Mouse (Mus musculus) neural tube, embryonic 11.5 days (tissue): Measurements from ENCODE around the gene Tead3. TPM values are rescaled to one million over a fixed set of nuclear protein-coding genes. Genes with fewer than 3 reads are reported as not detected.

Experiments used
- ATAC-seq: fragments of 200-750 bp; cut with Nextera tagmentation; 2 replicates; pipeline ENCODE4 v1.8.0; 2017; ENCODE audit warnings: moderate number of reproducible peaks, mild to moderate bottlenecking, moderate TSS enrichment, moderate library complexity; ENCODE audit not compliant: insufficient read depth, low FRiP score, low TSS enrichment
- DNase-seq: peaks from one replicate; pipeline ENCODE4 v3.0.0-alpha.2; 2015; ENCODE audit warnings: low spot score
- H3K27ac ChIP-seq: fragments of 300-500 bp; sonication (generic); 2 replicates; pipeline ENCODE4 v1.5.1; 2014; ENCODE audit warnings: low read depth, mild to moderate bottlenecking, low read length
- H3K27me3 ChIP-seq: fragments of 300-500 bp; sonication (generic); 2 replicates; pipeline ENCODE4 v1.6.1; 2014; ENCODE audit warnings: mild to moderate bottlenecking, low read length, mixed read lengths; ENCODE audit not compliant: control insufficient read depth, insufficient read depth
- H3K36me3 ChIP-seq: fragments of 300-500 bp; sonication (generic); 2 replicates; pipeline ENCODE4 v1.6.1; 2014; ENCODE audit warnings: mild to moderate bottlenecking, low read length, moderate library complexity, mixed read lengths; ENCODE audit not compliant: control insufficient read depth, insufficient read depth
- H3K4me1 ChIP-seq: fragments of 300-500 bp; sonication (generic); 2 replicates; pipeline ENCODE4 v1.6.1; 2014; ENCODE audit warnings: low read length, mixed read lengths; ENCODE audit not compliant: control insufficient read depth, insufficient read depth
- H3K4me2 ChIP-seq: fragments of 300-500 bp; sonication (generic); 2 replicates; pipeline ENCODE4 v1.6.1; 2014; ENCODE audit warnings: low read depth, mild to moderate bottlenecking, moderate library complexity
- H3K4me3 ChIP-seq: fragments of 300-500 bp; sonication (generic); 2 replicates; pipeline ENCODE4 v1.5.1; 2014; ENCODE audit warnings: low read depth, low read length
- H3K9ac ChIP-seq: fragments of 300-500 bp; sonication (generic); 2 replicates; pipeline ENCODE4 v1.6.1; 2014; ENCODE audit warnings: mild to moderate bottlenecking, low read length
- H3K9me3 ChIP-seq: fragments of 300-500 bp; sonication (generic); 2 replicates; pipeline ENCODE4 v1.6.1; 2016; ENCODE audit warnings: low read length; ENCODE audit not compliant: control insufficient read depth
- WGBS: fragments of 180-500 bp; shearing (Covaris S2); extraction: QIAGEN DNeasy Blood & Tissue Kit; methylation state at CpG from one replicate; pipeline ENCODE4 v1.1.7; 2014; 5-methylcytosine and 5-hydroxymethylcytosine counted together
- polyA plus RNA-seq: library from polyadenylated mRNA; unstranded; fragments of >200 nt; fragmentation: Nextera tagmentation; extraction: Ambion mirVana; gene quantifications from 2 replicates; pipeline ENCODE4 v1.2.1, GENCODE M21; 2014

Tead3 gene
- polyA plus RNA-seq, 1 experiment from 2014 or later: 4.5 TPM

DNA sequence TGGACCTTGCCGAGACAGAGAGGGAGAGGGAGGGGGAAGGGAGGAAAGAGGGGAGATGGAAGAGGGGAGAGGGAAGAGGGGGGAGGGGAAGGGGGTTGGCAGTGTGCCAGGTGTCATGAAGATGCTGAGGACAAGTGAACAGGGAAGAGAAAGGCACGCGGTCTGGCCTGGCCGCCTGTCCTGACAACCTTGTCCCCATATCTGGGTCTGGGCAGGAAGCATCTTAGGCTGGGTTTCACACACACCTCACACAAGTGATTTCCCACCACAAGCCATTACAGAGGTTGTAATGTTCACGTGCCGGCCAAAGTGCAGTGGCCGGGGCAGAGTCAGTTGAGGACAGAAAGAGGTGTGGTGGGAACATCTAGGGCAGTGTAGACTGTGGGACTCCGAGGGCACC, 63.0 kb downstream of the Tead3 start:
- H3K27me3 ChIP-seq: no peaks in the 10 kb centered on the region
- 86% methylated on average over 8 of the region's 8 CpGs for WGBS

DNA sequence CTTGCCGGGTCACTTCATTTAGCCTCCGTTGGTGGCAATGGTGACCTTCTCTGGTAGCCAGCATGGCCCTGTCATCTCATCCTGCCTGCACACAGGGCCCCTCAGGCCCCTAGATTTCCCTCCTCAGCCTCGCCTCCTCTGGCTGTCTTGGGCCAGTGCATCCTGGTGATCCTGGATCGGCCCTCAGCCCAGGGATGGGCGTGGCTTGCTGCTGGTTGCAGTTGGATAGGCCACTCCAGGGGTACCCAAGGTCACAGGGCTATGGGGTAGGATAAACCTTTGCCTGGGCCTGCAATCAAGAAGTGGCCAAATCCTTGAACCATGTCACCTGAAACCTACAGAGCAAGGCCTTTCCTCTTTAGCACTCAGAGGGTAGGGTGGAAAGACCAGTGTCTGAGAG, 63.7 kb downstream of the Tead3 start:
- Histone ChIP-seq H3K9ac (no peak overlapping the region), H3K36me3 (no peaks in the 10 kb centered on the region; the same call in 1 of the 2 replicates), H3K4me3 (no peak overlapping the region), H3K4me1 (no peaks in the 10 kb centered on the region), H3K27ac (no peak overlapping the region), H3K9me3 (no peaks in the 10 kb centered on the region), H3K27me3 (no peaks in the 10 kb centered on the region), H3K4me2 (no peak overlapping the region)
- DNase-seq: no peak
- WGBS: 41% methylated on average over 5 of the region's 5 CpGs
- no peak for ATAC-seq

More for the DNA sequence above, 63.0 kb downstream of the Tead3 start:
- Histone ChIP-seq H3K4me2 (no peak overlapping the region), H3K4me1 (no peaks in the 10 kb centered on the region), H3K27ac (no peak overlapping the region), H3K9me3 (no peaks in the 10 kb centered on the region), H3K9ac (no peak overlapping the region), H3K4me3 (no peak overlapping the region), H3K36me3 (no peaks in the 10 kb centered on the region; the same call in 1 of the 2 replicates)
- ATAC-seq (no peak), DNase-seq (no peak)

DNA sequence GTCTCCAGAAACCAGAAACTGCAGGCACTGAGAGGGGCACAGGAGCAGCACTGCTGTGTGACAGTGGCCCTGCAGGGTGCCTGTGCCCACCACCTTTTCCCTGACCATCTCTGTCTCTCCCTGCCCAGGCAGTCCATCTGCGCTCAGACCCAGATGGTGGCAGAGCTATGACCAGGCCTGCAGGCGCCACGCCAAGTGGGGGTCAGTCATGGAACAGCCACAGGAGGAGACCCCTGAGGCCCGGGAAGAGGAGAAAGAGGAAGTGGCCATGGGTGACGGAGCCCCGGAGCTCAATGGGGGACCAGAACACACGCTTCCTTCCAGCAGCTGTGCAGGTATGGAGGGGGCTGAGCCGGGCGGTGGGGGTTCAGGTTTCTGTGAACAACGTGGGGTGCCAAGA, 64.5 kb downstream of the Tead3 start:
- Histone ChIP-seq H3K9ac (no peak overlapping the region), H3K4me3 (no peak overlapping the region), H3K9me3 (no peaks in the 10 kb centered on the region), H3K27ac (no peak overlapping the region), H3K4me2 (no peak overlapping the region), H3K27me3 (no peaks in the 10 kb centered on the region), H3K4me1 (no peaks in the 10 kb centered on the region), H3K36me3 (no peaks in the 10 kb centered on the region; the same call in 1 of the 2 replicates)
- DNase-seq (no peak), ATAC-seq (no peak)
- 80% methylated on average over 10 of the region's 10 CpGs for WGBS

DNA sequence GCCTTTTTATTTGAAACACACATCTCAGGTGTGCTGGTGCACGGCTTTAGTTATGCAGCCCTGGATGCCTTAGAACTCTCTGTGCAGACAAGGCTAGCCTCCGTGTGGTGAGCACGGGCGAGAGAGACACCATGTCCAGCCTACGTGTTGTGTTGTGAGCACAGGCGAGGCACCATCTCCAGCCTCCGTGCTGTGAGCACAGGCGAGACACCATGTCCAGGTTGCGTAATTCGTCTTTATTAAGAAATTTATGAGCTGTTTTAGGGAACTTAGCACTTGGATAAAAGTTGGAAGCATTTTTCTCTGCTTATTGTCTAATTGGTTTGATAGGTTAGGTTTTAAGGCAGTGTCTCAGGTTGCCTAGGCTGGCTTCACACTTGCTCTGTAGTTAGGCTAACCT, 67.4 kb downstream of the Tead3 start:
- Histone ChIP-seq H3K4me2 (no peak overlapping the region), H3K4me1 (peaks cover 13% of the 10 kb centered on the region), H3K9ac (no peak overlapping the region), H3K36me3 (no peaks in the 10 kb centered on the region; the same call in 1 of the 2 replicates), H3K4me3 (no peak overlapping the region), H3K9me3 (no peaks in the 10 kb centered on the region), H3K27me3 (no peaks in the 10 kb centered on the region), H3K27ac (no peak overlapping the region)
- DNase-seq (no peak), ATAC-seq (no peak)
- 90% methylated on average over 10 of the region's 10 CpGs for WGBS

DNA sequence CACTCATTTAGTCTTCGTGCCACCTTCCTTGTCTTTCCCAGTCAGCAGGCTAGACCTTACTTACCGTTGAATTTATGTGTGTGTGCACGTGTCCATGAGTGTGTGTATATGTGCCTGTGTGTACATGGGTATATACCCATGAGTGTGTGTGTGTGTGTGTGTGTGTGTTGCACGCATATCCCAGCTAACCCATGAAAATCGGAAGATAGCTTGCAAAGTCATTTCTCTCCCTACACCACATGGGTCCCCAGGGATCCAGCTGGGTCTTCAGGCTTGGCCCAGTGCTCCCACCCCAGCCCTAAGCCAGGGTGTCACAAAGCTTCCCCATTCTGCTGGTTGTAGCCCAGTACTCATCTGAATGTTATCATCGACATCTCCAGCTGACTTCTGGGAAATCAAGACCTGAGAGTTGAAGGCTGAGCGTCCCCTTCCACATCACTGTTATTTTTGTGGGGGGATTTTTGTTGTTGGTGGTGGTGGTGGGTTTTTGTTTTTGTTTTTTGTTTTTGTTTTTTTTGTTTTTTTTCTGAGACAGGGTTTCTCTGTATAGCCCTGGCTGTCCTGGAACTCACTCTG, 68.7 kb downstream of the Tead3 start:
- H3K9me3 ChIP-seq: no peaks in the 10 kb centered on the region
- ATAC-seq (no peak), DNase-seq (no peak)
- no peak overlapping the region for H3K4me2 ChIP-seq
- H3K4me1 ChIP-seq: peaks cover 13% of the 10 kb centered on the region
- no peak overlapping the region for H3K9ac ChIP-seq
- H3K27me3 ChIP-seq: no peaks in the 10 kb centered on the region
- WGBS: 93% methylated on average over 7 of the region's 7 CpGs
- H3K27ac ChIP-seq: no peak overlapping the region
- H3K4me3 ChIP-seq: no peak overlapping the region
- no peaks in the 10 kb centered on the region; the same call in 1 of the 2 replicates for H3K36me3 ChIP-seq

Other genes with a start within 250 kb of the Tead3 start
- gene Scube3, start 208.7 kb downstream of the Tead3 start, polyA plus RNA-seq: 8.7 and 9.4 TPM in 2 replicates
- gene Zfp523, start 173.7 kb downstream of the Tead3 start, polyA plus RNA-seq: 31.1 and 32.5 TPM in 2 replicates
- 2.1 and 2.7 TPM in 2 replicates for gene Def6, start 143.0 kb downstream of the Tead3 start, polyA plus RNA-seq
- gene Ppard, start 118.1 kb downstream of the Tead3 start, polyA plus RNA-seq: 2.1 and 2.7 TPM in 2 replicates
- gene Fance, start 37.3 kb downstream of the Tead3 start, polyA plus RNA-seq: 23.2 and 23.7 TPM in 2 replicates
- gene Rpl10a, start 22.3 kb downstream of the Tead3 start, polyA plus RNA-seq: 478 TPM in 2 replicates
- 3.3 and 5.0 TPM in 2 replicates for gene Tulp1, start 14.4 kb upstream of the Tead3 start, polyA plus RNA-seq
- 9.7 and 11.2 TPM in 2 replicates for gene Fkbp5, start 166.7 kb upstream of the Tead3 start, polyA plus RNA-seq
- not detected in 2 replicates for gene Armc12, start 180.0 kb upstream of the Tead3 start, polyA plus RNA-seq
- gene Clpsl2, start 198.6 kb upstream of the Tead3 start, polyA plus RNA-seq: not detected in 2 replicates
- gene Clps, start 209.9 kb upstream of the Tead3 start, polyA plus RNA-seq: not detected in 2 replicates
- 1.8 and 2.4 TPM in 2 replicates for gene Lhfpl5, start 224.8 kb upstream of the Tead3 start, polyA plus RNA-seq